Mouse (Mus musculus) heart, adult 2 months (tissue): ENCODE data around the gene Cd274.

Experiments
- CTCF ChIP-seq: fragments of 200-600 bp; IDR thresholded peaks from 2 replicates; pipeline ENCODE4 v1.8.1; 2022; ENCODE audit warnings: antibody characterized with exemption, mild to moderate bottlenecking, moderate library complexity
- EP300 ChIP-seq: fragments of 200-500 bp; IDR thresholded peaks from 2 replicates; pipeline ENCODE4 v1.6.1; 2011; ENCODE audit warnings: low read depth, low read length, control low read depth; ENCODE audit not compliant: insufficient read depth
- POLR2A ChIP-seq: fragments of 200-500 bp; IDR thresholded peaks from 2 replicates; pipeline ENCODE4 v1.6.1; 2011; ENCODE audit warnings: mild to moderate bottlenecking, low read depth, low read length, control low read depth; ENCODE audit not compliant: insufficient read depth

GRCm38 (mm10) chr19:29402621-29403020, 35.4 kb downstream of the Cd274 start:
- no peak for TF ChIP-seq CTCF
- no peak for TF ChIP-seq POLR2A
- TF ChIP-seq EP300 = no peak
